Mouse (Mus musculus): ENCODE results near the gene Fbxl17. TPM values are rescaled to one million over a fixed set of nuclear protein-coding genes. Genes with fewer than 3 reads are reported as not detected.

Gene Fbxl17
- polyA plus RNA-seq, 1 experiment, result 4.1 TPM

DNA sequence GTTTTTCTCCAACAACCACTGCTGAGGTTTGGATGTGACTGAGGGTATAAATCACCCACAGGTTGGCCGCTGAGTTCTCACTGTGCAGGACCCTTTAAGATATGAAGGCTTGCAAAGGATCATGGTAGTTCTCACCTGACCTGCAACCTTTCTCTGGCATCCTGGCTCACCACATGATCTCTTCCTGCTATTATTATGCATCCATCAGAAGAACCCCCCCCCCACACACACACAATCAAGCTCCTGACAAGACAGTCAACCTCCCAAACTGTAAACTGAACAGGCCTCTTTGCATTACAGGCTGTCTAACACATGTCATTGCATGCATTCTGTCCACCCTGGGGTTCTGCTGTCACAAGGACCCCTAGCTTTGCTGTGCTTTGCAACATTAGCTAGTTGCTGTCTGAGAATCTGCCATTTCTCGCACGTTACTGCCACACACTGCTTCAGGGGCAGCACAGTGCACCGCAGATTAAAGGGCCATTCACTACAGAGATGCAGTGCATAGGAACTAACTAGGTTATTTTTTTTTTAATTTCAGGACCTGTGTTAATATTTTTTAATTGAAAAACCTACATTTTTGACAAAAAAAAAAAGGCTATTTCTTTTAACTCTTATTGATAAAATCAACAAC is 148.8 kb downstream of the Fbxl17 start:
- DNase-seq (ENCODE audit: low read depth, low spot score), result no peak
- 92% methylated on average over 4 of the region's 4 CpGs for WGBS

DNA sequence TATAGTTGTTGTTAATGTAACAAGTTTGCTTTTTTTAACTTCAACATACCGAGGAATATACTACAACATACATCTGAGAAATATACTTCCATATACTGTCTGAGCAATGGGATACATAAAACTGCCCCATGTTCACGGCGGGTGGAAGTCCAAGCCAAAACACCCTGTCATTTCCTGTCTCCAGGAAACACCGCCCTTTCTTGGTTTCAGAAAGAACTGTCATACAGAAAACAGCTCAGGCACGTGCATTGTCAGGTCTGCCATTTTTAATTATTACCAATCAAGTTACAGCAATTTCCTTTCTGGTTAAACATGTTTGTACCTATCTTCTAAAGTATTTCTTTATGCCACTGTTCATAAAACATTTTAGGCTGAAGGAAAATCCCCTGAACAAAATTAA is 155.7 kb downstream of the Fbxl17 start:
- WGBS, result 72% methylated on average over 5 of the region's 5 CpGs
- DNase-seq (ENCODE audit: low read depth, low spot score), result no peak

DNA sequence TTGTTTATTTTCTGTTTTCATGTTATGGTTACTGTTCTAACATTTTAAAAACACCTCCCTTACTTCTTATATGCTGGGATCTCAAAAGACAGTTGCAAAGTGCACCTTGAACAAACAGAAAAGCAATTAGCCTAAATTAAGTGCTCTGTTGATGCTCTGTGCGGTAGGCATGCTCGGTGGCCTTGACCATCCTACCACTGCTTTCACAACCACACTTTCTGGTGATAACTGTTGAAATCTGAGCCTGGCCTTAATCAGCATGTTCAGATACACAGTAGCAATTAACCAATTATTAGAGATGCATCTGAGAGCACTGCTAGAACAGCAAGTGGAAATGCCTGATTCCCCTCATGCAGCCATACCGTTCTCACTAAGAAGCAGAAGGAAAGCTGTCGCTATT is 156.7 kb downstream of the Fbxl17 start:
- no peak for DNase-seq (ENCODE audit: low read depth, low spot score)
- 77% methylated on average over 4 of the region's 4 CpGs for WGBS

DNA sequence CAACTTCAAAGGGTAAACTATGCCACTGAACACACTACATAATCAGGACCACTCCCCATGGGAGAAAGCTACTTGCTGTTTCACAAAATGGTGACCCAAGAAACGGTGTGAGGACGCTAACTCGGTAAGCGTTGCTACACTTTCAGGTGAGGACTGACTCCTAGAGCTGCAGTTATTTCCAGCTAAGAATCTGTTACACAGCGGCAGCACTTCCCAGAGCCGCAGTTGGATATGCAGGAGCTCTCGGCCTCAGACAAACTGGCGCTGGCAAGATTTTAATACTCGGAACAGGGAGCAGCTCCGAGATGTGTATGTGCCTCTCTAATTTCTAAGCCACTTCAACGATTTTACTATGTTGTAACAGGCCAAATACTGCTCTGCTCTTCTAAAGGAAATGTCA is 157.4 kb downstream of the Fbxl17 start:
- no peak for DNase-seq (ENCODE audit: low read depth, low spot score)
- 80% methylated on average over 11 of the region's 11 CpGs for WGBS

DNA sequence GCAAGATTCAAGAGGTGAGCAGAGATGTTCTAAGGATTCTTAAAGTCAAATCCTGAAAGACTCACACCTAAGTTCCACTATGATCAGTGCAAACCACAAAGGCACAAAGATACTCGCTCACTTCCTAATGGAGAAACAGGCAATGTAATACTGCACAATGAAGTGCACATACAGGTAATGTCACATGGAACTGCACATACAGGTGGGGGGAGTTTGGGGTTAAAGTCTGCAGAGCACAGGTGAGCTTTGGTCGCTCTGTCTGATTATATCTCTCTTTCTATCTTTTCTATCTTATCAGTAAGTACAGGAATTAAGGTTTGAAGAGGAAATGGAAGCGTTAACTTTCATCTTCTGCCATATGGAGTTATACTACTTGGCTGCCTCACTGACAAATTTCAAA is 158.6 kb downstream of the Fbxl17 start:
- no peak for DNase-seq (ENCODE audit: low read depth, low spot score)
- WGBS, result 39% methylated on average over 3 of the region's 3 CpGs

DNA sequence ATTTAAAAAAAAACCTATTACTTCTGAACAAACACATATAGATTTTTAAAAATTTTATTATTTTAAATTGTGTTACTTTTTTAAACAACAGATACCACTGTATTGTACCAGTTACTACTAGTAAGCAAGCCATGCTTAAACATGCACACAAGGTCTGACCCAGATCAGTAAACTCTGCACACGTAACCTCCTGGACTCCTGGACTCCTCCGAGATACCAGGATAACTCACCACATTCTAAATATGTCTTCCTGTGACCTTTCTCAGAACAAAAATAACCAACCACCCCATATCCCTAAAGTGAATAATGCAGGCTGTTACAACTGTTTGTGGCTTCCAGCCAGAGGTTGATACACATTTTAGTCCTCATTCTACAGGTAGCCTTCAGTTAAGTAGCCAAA is 170.9 kb downstream of the Fbxl17 start:
- WGBS, result 83% methylated on average over 2 of the region's 2 CpGs
- no peak for DNase-seq (ENCODE audit: low read depth, low spot score)

DNA sequence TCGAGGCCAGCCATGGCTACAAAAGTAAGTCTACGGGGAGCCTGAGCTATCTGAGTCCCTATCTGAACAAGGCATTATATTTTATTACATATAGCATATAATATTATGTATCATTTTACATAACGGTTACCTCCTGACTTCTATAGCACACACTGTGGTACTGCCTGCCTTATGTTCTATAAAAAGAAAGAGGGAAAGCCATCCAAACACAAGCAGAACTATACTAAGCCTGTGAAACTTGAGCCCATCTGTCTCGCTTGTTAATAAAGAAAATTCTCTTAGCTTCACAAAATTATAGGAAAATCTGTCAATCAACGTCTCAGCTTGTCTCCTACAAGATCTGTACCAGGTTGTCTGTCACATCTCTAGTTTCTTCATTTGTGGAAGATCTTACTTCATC is 173.6 kb downstream of the Fbxl17 start:
- 88% methylated on average over 5 of the region's 5 CpGs for WGBS

DNA sequence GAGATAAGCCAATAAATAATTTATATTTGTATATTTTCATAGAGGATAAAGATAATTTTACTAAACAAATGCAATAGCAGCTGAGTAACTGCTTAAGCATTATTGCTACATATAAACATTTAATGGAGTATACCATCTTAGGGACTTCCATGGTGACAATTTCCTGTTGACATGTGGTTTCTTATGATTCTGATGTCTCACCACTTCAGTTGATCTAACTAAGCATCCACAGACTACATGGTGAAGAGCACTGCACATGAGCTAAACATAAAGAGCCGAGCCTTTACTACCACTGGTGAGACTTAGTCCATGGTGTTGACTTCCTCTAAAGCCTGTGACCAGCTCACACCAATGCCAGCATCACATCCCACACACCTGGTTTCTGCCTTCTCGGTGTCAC is 175.1 kb downstream of the Fbxl17 start:
- 87% methylated on average over 2 of the region's 2 CpGs for WGBS

More for the DNA sequence above, 173.6 kb downstream of the Fbxl17 start:
- no peak for DNase-seq (ENCODE audit: low read depth, low spot score)

DNA sequence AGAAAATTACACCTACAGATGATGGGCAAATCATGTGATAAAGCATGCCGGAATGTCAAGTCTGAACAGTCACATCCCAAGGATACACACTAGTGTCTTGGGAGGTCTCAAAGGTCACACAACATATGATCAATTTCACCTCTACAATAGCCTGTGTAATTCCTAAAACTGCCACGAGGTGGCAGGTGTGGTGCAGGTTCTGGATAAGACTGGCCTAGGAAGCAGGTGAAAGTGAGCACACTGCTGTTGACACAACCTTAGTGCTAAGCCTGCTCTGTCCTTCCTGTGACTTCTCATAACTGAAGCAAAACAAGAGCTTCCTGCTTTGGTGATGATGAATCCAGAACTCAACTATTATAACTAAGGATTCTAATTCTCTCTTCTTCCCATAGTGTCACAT is 175.8 kb downstream of the Fbxl17 start:
- peak; percentile 33 for DNase-seq (ENCODE audit: low read depth, low spot score)

More for the DNA sequence above, 175.1 kb downstream of the Fbxl17 start:
- DNase-seq (ENCODE audit: low read depth, low spot score), result no peak

DNA sequence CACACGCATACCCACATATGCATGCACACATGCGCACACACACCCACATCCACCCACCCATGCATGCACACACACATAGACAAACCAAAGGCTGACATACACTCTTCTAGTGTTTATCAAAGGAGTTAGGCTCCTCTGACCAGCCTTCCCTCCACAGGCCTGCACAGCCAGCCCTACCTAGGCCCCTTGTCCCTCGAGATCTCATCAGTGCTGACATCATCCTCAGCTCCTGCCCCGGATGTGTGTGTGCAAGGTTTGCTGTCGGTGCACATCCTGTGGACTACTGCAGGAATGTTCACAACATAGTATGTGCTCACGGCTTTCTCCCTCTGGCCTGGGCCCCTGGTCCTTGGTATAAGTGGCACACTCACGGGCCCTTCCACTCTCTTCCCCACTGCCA is 177.0 kb downstream of the Fbxl17 start:
- no peak for DNase-seq (ENCODE audit: low read depth, low spot score)
- WGBS, result 87% methylated on average over 7 of the region's 7 CpGs

More for the DNA sequence above, 175.8 kb downstream of the Fbxl17 start:
- WGBS, result 27% methylated on average over 2 of the region's 2 CpGs

DNA sequence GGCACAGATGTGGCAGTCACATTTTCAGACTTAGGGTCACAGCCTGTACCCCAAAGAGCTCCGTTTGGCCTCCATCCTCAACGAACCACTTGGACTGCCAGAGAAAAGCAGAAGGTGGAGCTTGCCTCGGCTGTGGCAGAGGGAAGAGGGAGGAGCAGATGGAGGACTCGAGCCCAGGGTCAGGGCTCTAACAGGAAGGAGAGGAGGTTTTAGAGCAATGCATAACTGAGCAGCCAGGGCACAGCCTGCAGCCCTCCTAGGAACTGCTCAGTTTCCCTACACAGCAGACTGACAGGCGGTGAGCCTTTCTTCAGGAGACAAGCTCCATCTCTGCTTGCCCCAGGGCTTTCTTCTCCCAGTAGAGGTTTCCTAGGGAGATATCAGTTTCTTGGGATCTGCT is 178.5 kb downstream of the Fbxl17 start:
- DNase-seq (ENCODE audit: low read depth, low spot score), result no peak
- WGBS, result 45% methylated on average over 5 of the region's 5 CpGs

DNA sequence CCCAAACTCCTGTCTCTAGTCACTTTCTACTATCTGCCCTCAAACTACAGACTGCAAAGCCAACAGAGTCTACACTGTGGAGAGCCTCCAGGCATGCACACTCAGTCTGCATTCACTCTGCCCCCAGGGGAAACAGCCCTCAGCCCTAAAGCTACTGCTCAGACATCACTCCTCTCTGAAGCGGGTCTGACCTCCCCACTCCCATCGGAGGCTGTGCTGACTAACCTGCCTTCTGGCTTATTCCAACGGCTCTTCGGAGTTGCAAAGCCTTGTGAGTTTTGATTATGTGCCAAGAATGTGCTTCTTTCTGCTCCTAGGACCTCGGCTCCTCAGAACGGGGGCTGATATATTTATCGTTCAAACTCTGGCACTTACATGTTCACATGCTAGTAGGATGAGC is 182.3 kb downstream of the Fbxl17 start:
- DNase-seq (ENCODE audit: low read depth, low spot score), result no peak
- WGBS, result 63% methylated on average over 7 of the region's 7 CpGs

DNA sequence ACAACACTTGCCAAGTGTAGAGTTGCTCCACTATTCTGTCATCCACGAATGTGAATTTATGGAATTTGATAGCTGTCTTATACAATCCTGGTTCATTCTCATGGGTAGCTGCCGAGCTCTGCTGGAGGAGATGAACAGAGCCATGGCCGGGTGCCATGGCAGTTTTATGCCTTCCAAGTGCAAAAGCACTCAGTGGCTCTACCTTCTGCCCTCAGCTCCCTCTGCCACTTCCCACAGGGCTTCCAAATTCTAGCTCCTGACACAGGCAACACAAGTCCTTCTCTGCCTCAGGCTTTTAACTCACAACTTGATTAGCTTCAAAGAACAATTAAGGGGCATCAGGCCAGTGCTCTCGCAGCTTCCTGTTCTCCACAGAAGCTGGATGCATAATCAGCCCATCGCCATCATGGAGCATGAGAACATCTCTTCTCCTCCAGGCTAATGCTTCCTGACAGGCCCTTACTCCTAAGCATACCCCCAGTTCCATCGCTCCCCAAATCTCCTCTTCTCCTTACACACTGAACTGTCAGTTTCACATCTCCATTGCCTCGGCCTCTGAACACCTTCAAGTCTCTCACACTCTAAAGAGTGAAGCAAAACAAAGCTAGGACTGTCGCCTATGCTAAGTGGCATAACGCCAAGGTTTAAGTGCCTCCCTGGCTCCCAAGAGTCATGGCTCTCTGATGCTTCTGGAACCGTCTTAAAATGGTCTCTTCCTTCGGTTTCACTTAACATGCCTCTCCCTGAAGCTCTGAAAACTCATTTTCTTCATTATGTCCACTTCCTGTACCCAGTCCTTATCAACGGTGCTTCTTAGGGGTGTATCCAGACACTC is 184.0 kb downstream of the Fbxl17 start:
- WGBS, result 78% methylated on average over 12 of the region's 12 CpGs
- DNase-seq (ENCODE audit: low read depth, low spot score), result no peak

DNA sequence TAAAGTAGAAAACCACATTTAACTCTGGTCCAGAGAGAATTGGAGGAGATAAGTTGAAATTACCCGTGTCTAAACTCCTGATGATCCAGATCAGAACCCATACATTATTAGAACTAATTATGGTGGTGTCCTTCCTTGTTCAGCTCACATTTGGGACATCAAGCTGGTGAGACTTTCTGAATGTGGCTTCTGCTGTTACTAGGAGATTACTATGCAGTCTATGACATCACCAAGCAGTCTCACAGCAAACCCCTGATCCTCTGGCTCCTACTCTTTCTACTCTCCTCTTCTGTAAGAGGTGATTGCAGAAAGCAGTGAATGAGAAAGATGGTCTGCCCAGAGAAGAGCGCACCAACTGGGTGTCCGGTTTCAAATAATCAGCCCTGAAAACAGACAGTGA is 187.0 kb downstream of the Fbxl17 start:
- WGBS, result 95% methylated on average over 3 of the region's 3 CpGs
- DNase-seq (ENCODE audit: low read depth, low spot score), result no peak

DNA sequence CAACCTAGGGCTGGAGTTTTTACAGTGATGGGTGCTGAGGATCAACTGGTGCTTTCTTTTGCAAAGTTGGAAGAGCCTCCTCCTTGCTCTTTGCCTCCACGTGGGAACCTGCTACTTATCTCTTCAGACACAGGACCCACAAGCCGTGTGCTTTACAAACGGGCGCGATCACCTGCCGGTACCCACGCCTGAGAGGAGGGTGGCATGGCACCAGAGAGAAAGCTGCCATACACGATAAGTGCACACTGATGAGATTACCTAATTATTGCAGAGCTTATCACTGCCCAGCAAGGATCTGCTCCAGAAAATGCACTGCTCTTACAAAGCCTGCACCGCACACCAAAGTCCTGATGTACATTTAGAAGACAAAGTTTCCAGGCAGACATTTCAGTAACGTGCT is 187.5 kb downstream of the Fbxl17 start:
- no peak for DNase-seq (ENCODE audit: low read depth, low spot score)
- 86% methylated on average over 10 of the region's 10 CpGs for WGBS

DNA sequence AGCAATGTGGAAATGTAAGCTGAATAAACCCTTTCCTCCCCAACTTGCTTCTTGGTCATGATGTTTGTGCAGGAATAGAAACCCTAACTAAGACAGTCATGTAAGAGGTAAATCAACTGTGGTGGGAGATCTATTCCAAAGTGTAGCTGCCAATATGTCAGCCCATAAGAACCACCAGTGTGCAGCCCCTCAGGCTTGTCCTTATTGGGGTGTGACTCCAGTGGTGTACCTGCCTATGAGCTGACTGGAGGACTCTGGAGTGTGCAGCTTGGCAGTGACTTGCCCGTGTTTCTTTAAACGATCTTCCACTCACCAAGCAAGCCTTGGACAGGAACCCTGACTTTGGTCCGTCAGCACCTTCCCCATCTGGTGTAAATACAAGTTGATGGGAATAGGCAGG is 188.2 kb downstream of the Fbxl17 start:
- DNase-seq (ENCODE audit: low read depth, low spot score), result no peak
- WGBS, result 87% methylated on average over 3 of the region's 3 CpGs

DNA sequence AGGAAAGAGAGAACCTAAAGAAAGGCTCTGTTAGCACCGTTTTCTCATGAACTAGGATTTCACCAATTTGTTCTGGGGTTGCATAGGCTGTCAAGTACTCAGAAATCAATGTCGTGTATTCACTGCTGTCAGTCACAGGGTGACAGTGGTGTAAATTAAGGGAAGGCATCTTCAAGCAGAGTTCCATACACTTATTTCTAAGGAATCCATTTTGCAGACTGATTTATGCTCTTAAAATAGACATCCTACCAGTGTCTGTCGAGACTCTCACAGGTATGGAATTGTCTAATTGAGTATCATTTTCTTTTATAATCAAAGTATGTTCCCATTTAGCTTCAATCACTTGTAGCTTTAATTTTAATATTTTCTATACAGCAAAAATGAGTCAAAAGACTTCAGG is 189.8 kb downstream of the Fbxl17 start:
- 83% methylated on average over 3 of the region's 3 CpGs for WGBS
- DNase-seq (ENCODE audit: low read depth, low spot score), result no peak

DNA sequence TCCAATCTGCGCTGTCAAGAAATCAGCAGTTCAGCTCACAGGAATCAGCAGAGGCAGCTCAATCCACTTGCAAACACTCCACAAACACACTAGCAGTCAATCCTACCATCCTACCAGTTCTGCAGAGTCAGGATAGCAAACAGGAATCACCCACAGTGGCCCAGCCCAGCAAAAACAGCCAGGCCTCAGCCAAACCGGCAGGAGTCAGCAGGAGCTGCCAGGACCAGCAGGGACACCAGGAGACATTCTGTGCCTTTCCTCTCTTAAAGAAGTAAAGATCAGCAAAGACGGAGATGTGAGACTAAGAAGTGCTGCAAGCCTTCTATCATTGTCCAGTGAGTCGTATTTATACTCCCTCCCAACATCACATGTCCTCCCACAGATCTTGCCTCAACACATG is 196.0 kb downstream of the Fbxl17 start:
- DNase-seq (ENCODE audit: low read depth, low spot score), result no peak
- 78% methylated on average over 4 of the region's 4 CpGs for WGBS

DNA sequence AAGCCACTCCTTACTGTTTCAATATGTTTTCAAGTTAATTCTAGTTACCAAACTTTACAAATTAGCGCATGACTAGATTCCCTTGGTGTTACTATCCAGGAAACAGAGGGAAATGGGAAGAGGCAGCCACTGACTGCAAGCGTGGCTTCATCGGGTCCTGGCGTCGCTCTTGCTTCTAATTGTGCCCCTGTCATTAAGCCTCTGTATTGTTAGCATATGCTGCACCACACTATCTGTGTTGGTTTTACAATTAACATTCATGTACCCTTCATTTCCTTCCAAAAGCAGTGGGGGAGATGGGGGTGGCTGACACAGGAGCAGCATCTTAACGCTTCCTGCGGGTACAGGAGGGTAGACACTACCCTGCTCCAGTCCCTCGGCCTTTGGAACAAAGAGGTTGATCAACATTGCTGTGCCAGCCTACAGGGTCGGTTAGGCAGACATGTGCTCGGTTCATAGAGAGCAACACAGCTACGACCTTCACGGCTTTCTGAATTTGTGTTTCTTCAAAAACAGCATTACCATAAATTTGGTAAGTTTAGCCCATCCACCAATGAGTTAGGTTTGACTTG is 197.9 kb downstream of the Fbxl17 start:
- DNase-seq (ENCODE audit: low read depth, low spot score), result no peak
- 89% methylated on average over 12 of the region's 12 CpGs for WGBS

DNA sequence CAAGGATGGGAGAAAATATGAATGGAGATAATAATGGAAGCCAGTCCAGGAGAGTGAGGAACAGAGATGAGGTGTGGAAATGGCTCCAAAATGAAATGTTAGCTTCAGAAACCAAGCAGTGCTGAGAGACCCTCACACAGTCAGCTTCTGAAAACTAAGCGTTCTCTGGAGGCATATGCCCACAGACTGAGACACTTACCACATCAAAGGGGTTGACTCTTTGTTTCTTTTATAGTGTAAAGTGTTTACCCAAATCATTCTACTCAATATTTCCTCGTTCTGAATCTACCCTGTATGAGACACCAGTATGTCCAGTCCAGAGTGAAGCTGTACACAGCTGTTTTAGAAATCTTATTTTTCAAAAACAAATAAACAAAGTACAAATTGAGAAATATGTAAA is 204.3 kb downstream of the Fbxl17 start:
- no peak for DNase-seq (ENCODE audit: low read depth, low spot score)
- WGBS, result 28% methylated on average over 2 of the region's 2 CpGs

DNA sequence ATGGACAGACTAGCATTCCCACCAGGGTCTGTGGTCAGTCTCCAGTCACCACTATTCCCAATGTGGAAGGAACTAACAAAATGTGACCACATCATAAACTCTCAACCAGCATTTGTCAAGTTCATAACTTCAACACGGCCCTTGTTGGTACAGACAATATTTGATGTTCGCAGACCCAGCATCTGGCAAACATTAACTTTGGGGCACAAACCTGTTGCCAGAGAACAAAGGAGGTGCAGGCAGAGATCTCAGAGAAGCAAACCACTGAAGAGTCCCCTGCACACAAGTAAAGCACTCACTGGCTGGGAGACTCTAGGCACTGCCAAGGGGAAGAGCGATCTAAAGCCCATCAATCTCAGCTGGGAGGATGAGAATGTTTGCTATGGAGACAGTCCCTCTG is 204.9 kb downstream of the Fbxl17 start:
- 33% methylated on average over 3 of the region's 3 CpGs for WGBS
- no peak for DNase-seq (ENCODE audit: low read depth, low spot score)

All from large intestine, adult 2 months (tissue).